Mouse (Mus musculus): ENCODE data around the gene Map6. TPM values are rescaled to one million over a fixed set of nuclear protein-coding genes. Genes with fewer than 3 reads are reported as not detected.

Map6 gene
- polyA plus RNA-seq, 1 experiment: 188 TPM

DNA sequence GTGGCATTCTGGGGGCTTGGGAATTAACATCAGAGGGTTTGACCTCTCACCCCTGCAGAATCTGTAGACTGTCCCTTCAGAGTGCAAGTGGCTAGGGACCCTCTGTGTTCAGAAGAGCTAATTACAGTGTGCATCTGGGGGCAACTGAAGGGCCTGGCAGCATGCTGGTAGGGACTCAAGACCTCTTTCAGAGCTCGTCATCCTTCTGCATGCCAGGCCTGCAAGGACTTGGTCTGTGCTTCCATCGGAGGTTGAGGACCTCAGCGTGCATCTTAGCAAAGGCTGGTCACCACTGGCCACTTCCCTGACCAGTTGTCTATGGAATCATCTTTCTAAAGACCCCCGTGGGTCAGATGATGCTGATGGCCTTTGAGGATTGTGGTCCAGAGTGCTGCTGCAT is 76.3 kb downstream of the Map6 start:
- TF ChIP-seq CTCF (IDR thresholded peaks at IDR 0.05; ENCODE audit: borderline replicate concordance, extremely low read depth, insufficient read depth, insufficient read length) (no peak), POLR2A (IDR thresholded peaks at IDR 0.05; ENCODE audit: borderline replicate concordance, extremely low read depth, insufficient read depth, insufficient read length, poor library complexity, severe bottlenecking) (no peak)
- no peak for DNase-seq (ENCODE audit: low read depth)

DNA sequence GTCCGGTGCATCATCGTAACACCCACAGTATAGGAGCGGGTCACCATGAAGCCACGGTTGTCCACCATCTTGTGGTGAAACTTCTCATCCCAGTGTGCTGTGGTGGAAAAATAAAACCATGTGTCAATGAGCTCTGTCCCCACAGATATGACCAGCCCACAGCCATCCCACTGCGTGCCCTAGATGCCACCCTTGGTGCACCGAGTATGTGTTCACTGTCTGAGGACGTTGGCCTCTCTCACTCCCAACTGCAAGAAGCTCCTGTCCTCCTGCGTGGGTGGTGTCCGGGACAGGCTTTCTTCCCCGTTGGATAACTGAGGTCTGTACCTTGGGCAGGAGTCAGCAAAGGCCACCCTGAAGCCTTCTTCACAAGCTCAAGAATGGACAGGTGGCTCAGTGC is 80.0 kb downstream of the Map6 start:
- TF ChIP-seq CTCF (IDR thresholded peaks at IDR 0.05; ENCODE audit: borderline replicate concordance, extremely low read depth, insufficient read depth, insufficient read length): no peak
- TF ChIP-seq POLR2A (IDR thresholded peaks at IDR 0.05; ENCODE audit: borderline replicate concordance, extremely low read depth, insufficient read depth, insufficient read length, poor library complexity, severe bottlenecking): no peak
- DNase-seq (ENCODE audit: low read depth): no peak

DNA sequence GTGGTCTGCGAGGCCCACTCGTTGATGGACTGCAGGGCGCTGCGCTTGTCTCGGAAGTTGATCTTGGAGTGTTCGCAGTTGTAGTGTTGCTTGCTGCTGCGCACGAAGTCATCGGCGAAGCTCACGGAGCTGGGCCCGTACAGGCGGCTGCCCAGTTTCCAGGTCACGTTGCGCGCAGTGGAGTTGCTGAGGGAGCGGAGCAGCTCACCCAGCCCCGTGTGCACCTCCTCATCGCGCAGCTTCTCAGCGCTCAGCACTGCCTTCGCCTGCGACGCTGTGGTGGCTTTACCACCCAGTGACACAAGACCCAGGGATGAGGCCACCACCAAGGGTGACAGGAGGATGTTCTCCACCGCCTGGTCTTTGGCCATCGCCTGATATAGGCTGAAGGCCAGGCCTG is 81.6 kb downstream of the Map6 start:
- DNase-seq (ENCODE audit: low read depth): no peak
- TF ChIP-seq CTCF (IDR thresholded peaks at IDR 0.05; ENCODE audit: borderline replicate concordance, extremely low read depth, insufficient read depth, insufficient read length): no peak
- TF ChIP-seq POLR2A (IDR thresholded peaks at IDR 0.05; ENCODE audit: borderline replicate concordance, extremely low read depth, insufficient read depth, insufficient read length, poor library complexity, severe bottlenecking): no peak

DNA sequence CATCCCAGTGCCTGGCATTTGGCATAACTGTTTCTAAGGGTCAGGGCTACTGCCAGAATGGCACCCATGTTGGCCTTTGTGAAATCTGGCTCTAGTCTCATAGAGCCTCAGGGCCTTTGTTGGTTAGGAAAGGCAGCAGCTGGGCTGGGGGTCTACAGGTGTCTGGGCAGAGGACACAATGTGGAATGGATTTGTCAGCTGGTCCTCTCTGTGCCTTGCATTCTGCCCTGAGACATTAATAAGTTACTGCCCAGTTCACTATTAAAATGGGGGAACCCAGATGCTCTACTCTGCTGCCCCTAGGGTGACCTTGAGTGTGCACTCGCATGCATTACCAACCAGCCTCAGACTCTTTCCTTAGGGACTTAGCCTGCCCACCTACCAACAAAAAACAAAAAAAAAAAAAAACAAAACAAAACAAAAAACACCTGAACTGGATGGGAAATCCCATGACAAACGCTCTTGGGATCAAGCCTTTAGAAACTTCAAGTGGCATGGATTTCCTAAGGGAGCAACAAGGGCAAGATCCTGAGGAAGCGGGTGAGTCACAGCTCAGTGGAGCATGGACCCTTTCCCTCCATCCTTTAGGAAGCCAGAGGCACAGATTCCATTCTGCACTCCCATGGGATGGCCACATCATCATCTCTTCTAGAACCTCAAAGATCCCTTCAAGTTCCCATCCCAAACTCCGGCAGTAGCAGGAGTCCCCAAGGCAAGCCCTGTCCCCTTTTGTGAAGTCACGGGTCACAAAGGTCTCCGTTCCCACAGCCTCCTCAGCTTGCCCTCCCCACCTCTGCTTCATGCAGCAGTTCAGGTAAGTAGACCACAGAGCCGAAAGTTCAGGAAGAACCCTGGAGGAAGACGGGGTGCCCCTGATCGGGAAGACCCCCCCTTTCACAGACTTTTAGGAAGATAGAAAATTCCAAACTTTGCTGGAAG is 82.8 kb downstream of the Map6 start:
- no peak for TF ChIP-seq CTCF (IDR thresholded peaks at IDR 0.05; ENCODE audit: borderline replicate concordance, extremely low read depth, insufficient read depth, insufficient read length)
- TF ChIP-seq POLR2A (IDR thresholded peaks at IDR 0.05; ENCODE audit: borderline replicate concordance, extremely low read depth, insufficient read depth, insufficient read length, poor library complexity, severe bottlenecking): no peak

GRCm38 (mm10) chr7:99351104-99351801 is 84.0 kb downstream of the Map6 start:
- TF ChIP-seq CTCF (IDR thresholded peaks at IDR 0.05; ENCODE audit: borderline replicate concordance, extremely low read depth, insufficient read depth, insufficient read length) (no peak), POLR2A (IDR thresholded peaks at IDR 0.05; ENCODE audit: borderline replicate concordance, extremely low read depth, insufficient read depth, insufficient read length, poor library complexity, severe bottlenecking) (0 out of 2 replicates have a peak, but pooled peaks have one; percentile 2)
- peak; percentile 70 for DNase-seq (ENCODE audit: low read depth)

More for the DNA sequence above, 82.8 kb downstream of the Map6 start:
- DNase-seq (ENCODE audit: low read depth): no peak

DNA sequence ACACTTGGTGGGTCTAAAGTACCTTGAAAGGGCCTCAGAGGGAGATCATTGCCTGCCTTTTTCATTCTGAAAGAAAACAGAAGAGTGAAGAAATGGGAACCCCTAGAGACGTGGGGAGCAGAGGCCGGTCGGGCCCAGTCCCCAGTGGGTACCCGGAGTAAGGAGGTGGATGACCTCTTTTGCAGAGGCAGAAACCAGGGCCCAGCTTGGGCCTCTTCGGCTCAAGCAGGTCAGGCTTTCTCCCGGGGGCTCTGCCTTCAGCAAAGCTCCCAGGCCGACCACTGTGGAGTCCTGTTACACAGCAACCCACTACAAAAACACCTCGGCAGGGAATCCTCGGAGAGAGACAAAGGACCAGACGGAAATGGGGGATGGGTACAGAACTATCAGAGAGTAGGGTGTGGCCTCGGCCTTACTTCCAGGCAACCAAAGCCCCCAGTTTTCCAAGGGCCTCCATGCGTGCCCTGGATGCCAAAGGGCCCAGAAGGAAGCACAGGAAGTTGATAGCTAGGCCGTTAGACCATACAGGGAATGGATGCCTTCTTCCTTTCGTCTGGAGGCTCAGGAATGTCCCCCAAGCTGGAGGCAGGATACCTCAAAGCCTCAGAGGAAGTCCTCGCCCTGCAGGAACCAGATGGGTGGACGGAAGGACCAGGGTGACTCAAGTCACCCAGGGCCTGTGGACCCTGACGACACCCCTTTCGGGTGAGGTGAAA is 84.7 kb downstream of the Map6 start:
- TF ChIP-seq POLR2A (IDR thresholded peaks at IDR 0.05; ENCODE audit: borderline replicate concordance, extremely low read depth, insufficient read depth, insufficient read length, poor library complexity, severe bottlenecking): 0 out of 2 replicates have a peak, but pooled peaks have one; percentile 4
- no peak for TF ChIP-seq CTCF (IDR thresholded peaks at IDR 0.05; ENCODE audit: borderline replicate concordance, extremely low read depth, insufficient read depth, insufficient read length)
- peak; percentile 86 for DNase-seq (ENCODE audit: low read depth)

GRCm38 (mm10) chr7:99352526-99353400 is 85.5 kb downstream of the Map6 start, which contains the start of gene Serpinh1:
Serpinh1 (minus strand) TSS chr7:99353239.
- TF ChIP-seq POLR2A (IDR thresholded peaks at IDR 0.05; ENCODE audit: borderline replicate concordance, extremely low read depth, insufficient read depth, insufficient read length, poor library complexity, severe bottlenecking) (no peak), CTCF (IDR thresholded peaks at IDR 0.05; ENCODE audit: borderline replicate concordance, extremely low read depth, insufficient read depth, insufficient read length) (no peak)
- peak; percentile 83 for DNase-seq (ENCODE audit: low read depth)

DNA sequence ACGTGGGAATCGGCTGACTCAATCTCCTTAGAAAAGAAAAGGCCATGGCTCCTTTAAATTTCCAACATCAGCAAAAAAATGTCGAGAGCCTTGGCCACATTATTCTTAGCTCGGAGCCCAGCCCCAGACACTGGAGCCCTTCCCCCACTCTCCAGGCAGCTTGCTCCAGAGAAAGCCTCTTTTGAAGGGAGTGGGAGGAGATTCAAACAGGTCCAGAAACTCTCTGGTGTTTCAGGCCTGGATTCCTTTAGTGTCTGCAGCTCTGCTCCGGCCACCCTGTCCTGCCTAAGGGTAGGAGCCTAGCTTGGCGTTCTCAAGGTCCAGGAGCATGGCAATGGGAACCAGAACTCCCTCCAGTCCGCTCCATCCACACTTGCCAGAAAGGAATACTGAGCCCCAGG is 88.5 kb downstream of the Map6 start:
- TF ChIP-seq CTCF (IDR thresholded peaks at IDR 0.05; ENCODE audit: borderline replicate concordance, extremely low read depth, insufficient read depth, insufficient read length) (no peak), POLR2A (IDR thresholded peaks at IDR 0.05; ENCODE audit: borderline replicate concordance, extremely low read depth, insufficient read depth, insufficient read length, poor library complexity, severe bottlenecking) (no peak)
- peak; percentile 93 for DNase-seq (ENCODE audit: low read depth)

DNA sequence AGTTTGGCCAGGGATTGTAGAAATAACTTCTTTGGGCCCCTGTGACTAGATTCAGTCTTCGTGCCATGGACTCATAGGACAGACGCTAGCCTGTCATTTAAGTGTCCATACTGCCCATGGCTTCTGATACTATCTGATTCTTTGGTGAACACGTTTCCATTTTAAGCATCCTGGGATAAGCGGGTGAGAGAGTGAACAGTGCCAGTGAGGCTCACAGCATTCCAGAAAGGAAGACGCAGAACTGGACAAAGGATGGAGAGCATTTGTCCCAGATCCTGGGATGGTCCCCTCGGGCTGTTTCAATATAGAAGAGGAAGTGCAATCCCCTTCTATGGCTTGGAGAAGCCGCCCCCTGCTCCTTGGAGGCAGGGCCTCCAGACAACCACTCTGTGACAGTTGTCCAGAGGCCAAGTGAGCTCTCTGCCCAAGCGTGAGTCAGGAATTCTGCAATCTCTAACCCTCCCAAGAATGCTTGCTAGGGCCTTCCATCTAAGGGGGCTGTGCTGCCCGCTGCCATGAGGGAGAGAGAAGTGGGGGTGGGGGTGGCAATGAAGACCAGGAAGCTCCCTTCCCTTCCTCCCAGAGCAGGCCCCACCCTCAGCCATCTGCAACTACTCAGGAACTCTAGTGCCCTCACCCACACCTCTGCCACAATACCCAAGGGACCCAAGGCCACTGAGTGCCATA is 89.1 kb downstream of the Map6 start:
- peak; percentile 53 for DNase-seq (ENCODE audit: low read depth)
- TF ChIP-seq POLR2A (IDR thresholded peaks at IDR 0.05; ENCODE audit: borderline replicate concordance, extremely low read depth, insufficient read depth, insufficient read length, poor library complexity, severe bottlenecking) (no peak), CTCF (IDR thresholded peaks at IDR 0.05; ENCODE audit: borderline replicate concordance, extremely low read depth, insufficient read depth, insufficient read length) (no peak)

- TF ChIP-seq CTCF (IDR thresholded peaks at IDR 0.05; ENCODE audit: borderline replicate concordance, extremely low read depth, insufficient read depth, insufficient read length): no peak
- no peak for TF ChIP-seq POLR2A (IDR thresholded peaks at IDR 0.05; ENCODE audit: borderline replicate concordance, extremely low read depth, insufficient read depth, insufficient read length, poor library complexity, severe bottlenecking)
- no peak for DNase-seq (ENCODE audit: low read depth)
These were observed 90.0 kb downstream of the Map6 start for GRCm38 (mm10) chr7:99357201-99357600.
